Mouse (Mus musculus) liver, embryonic 14 days (tissue): ENCODE measurements around the gene Olfr113. TPM values are rescaled to one million over a fixed set of nuclear protein-coding genes. Genes with fewer than 3 reads are reported as not detected.

Experiments used
- polyA plus RNA-seq: library from polyadenylated mRNA; depleted of rRNA; stranded (reverse); fragments of >200 nt; gene quantifications from 2 replicates; pipeline ENCODE4 v1.2.3, GENCODE M21; 2012; rRNA removed

The Olfr113 gene
- not detected in 2 replicates for polyA plus RNA-seq

DNA sequence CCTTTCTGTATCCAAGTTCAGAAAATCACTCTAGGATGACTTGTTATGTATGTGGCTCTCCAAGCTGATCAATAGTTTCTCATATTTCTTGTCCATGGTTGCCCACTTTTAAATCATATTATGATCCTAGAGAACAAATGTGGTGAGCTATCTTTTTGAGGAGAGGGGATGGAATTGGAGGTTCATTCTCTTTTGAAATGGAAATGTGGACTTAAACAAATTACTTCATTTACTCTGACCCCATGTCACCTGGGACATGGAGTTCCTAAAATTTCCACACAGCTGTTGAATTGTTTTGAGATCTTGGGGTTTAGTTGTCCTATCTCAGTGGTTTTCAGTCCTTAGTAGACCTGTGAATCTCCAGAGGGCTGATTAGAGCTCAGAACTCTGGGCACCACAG is at the start of gene Olfr113:
Gene Olfr113, minus strand, starts transcription at position 101 of the 400 bp plus-strand sequence.

DNA sequence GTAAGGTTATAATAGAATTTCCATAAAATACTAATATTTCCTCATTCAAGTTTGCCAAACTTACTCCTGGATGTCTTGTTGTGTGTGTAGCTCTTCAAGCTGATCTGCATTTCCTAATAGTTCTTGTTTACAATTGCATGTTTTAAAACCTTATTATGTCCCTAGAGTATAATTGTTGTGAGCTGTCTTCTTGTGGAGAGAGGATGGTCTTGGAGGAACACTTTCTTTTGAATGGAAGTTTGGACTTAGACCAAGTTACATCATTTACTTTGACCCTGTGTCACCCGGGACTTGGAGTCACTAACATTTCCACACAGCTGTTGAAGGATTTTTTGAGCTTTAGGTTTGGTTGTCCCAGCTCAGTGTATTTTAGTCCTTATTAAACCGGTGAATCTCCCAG is 49.5 kb upstream of the Olfr113 start, which contains the start of the genes Olfr115 and Olfr116:
Gene Olfr115, minus strand, starts transcription at position 101 of the 400 bp plus-strand sequence.
Gene Olfr116, minus strand, starts transcription at position 191 of the 400 bp plus-strand sequence.

DNA sequence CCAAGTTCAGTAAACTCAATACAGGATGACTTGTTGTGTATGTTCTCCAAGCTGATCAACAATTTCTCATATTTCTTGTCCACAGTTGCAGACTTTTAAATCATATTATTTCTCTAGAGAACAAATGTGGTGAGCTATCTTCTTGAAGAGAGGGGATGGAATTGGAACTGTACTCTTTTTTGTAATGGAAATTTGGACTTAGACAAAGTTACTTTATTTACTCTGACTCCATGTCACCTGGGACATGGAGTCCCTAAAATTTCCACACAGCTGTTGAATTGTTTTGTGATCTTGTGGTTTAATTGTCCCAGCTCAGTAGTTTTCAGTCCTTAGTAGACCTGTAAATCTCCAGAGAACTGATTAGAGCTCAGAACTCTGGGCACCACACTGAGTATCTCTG is 15.2 kb upstream of the Olfr113 start, which contains the start of gene Olfr114:
Gene Olfr114, minus strand, starts transcription at position 101 of the 400 bp plus-strand sequence.

GRCm38 (mm10) chr17:37569351-37569750 is 8.1 kb downstream of the Olfr113 start, which contains the start of gene Olfr112:
TSS of gene Olfr112 (minus strand) at chr17:37569451.

Other genes with a start within 250 kb of the Olfr113 start
- not detected in 2 replicates for gene Olfr103, start 238.0 kb downstream of the Olfr113 start, polyA plus RNA-seq
- gene Olfr104-ps, start 218.1 kb downstream of the Olfr113 start, polyA plus RNA-seq, result not detected in 2 replicates
- not detected in 2 replicates for gene Olfr105-ps, start 198.6 kb downstream of the Olfr113 start, polyA plus RNA-seq
- not detected in 2 replicates for gene Olfr106-ps, start 187.3 kb downstream of the Olfr113 start, polyA plus RNA-seq
- gene Olfr107, start 178.4 kb downstream of the Olfr113 start, polyA plus RNA-seq, result not detected in 2 replicates
- gene Olfr108, start 132.2 kb downstream of the Olfr113 start, polyA plus RNA-seq, result not detected in 2 replicates
- gene Olfr109, start 118.7 kb downstream of the Olfr113 start, polyA plus RNA-seq, result not detected in 2 replicates
- gene H2-M2, start 94.1 kb downstream of the Olfr113 start, polyA plus RNA-seq, result 0.02 TPM in 1 of 2 replicates, not detected in the other
- gene Olfr110, start 85.2 kb downstream of the Olfr113 start, polyA plus RNA-seq, result not detected in 2 replicates
- 0.03 and 0.06 TPM in 2 replicates for gene Olfr111, start 69.6 kb downstream of the Olfr113 start, polyA plus RNA-seq
- gene Olfr112, start 8.2 kb downstream of the Olfr113 start, polyA plus RNA-seq, result not detected in 2 replicates
- not detected in 2 replicates for gene Olfr114, start 15.1 kb upstream of the Olfr113 start, polyA plus RNA-seq
- gene Olfr115, start 49.4 kb upstream of the Olfr113 start, polyA plus RNA-seq, result not detected in 2 replicates
- gene Olfr116, start 49.5 kb upstream of the Olfr113 start, polyA plus RNA-seq, result not detected in 2 replicates
- not detected in 2 replicates for gene Olfr117, start 86.1 kb upstream of the Olfr113 start, polyA plus RNA-seq
- not detected in 2 replicates for gene Olfr118, start 89.3 kb upstream of the Olfr113 start, polyA plus RNA-seq
- not detected in 2 replicates for gene Olfr119, start 118.9 kb upstream of the Olfr113 start, polyA plus RNA-seq
- gene Olfr120, start 144.1 kb upstream of the Olfr113 start, polyA plus RNA-seq, result not detected in 2 replicates
- gene Olfr121, start 171.2 kb upstream of the Olfr113 start, polyA plus RNA-seq, result not detected in 2 replicates
- not detected in 2 replicates for gene Olfr122, start 190.9 kb upstream of the Olfr113 start, polyA plus RNA-seq
- gene Olfr123, start 215.9 kb upstream of the Olfr113 start, polyA plus RNA-seq, result not detected in 2 replicates
- not detected in 2 replicates for gene Olfr124, start 222.2 kb upstream of the Olfr113 start, polyA plus RNA-seq